Mouse (Mus musculus): ENCODE results near the gene Mettl9. TPM values are rescaled to one million over a fixed set of nuclear protein-coding genes. Genes with fewer than 3 reads are reported as not detected.

Mettl9 gene
- polyA plus RNA-seq, 1 experiment from 2014 or later = 136 TPM

GRCm38 (mm10) chr7:121045671-121046453 lies 11.6 kb downstream of the Mettl9 start:
- 0 out of 2 replicates have a peak, but pooled peaks cover 10% of the 10 kb centered on the region for H3K4me1 ChIP-seq
- no peak overlapping the region for H3K9ac ChIP-seq
- no peaks in the 10 kb centered on the region for H3K9me3 ChIP-seq (replicated peaks)
- no peak for ATAC-seq (ENCODE audit: insufficient number of reproducible peaks, low FRiP score, low TSS enrichment, low read depth)
- H3K27ac ChIP-seq (replicated peaks) = no peak overlapping the region
- WGBS = 88% methylated on average over 6 of the region's 6 CpGs
- no peak overlapping the region for H3K4me3 ChIP-seq (replicated peaks)
- H3K36me3 ChIP-seq = peaks cover 13% of the 10 kb centered on the region
- no peak overlapping the region for H3K4me2 ChIP-seq (replicated peaks)
- no peaks in the 10 kb centered on the region for H3K27me3 ChIP-seq

- Histone ChIP-seq H3K9me3 (replicated peaks) (no peaks in the 10 kb centered on the region), H3K36me3 (peaks cover 22% of the 10 kb centered on the region), H3K27me3 (no peaks in the 10 kb centered on the region), H3K9ac (no peak overlapping the region), H3K4me3 (replicated peaks) (no peak overlapping the region), H3K4me1 (0 out of 2 replicates have a peak, but pooled peaks cover 4% of the 10 kb centered on the region), H3K4me2 (replicated peaks) (no peak overlapping the region), H3K27ac (replicated peaks) (no peak overlapping the region)
- WGBS = 81% methylated on average over 2 of the region's 2 CpGs
- ATAC-seq (ENCODE audit: insufficient number of reproducible peaks, low FRiP score, low TSS enrichment, low read depth) = no peak
These were observed 13.4 kb downstream of the Mettl9 start for GRCm38 (mm10) chr7:121047624-121048023.

GRCm38 (mm10) chr7:121053071-121053470 lies 18.8 kb downstream of the Mettl9 start:
- H3K9ac ChIP-seq = no peak overlapping the region
- H3K4me3 ChIP-seq (replicated peaks) = no peak overlapping the region
- H3K27me3 ChIP-seq = no peaks in the 10 kb centered on the region
- peaks cover 55% of the 10 kb centered on the region for H3K36me3 ChIP-seq
- H3K4me1 ChIP-seq = no peaks in the 10 kb centered on the region
- H3K27ac ChIP-seq (replicated peaks) = no peak overlapping the region
- no peak for ATAC-seq (ENCODE audit: insufficient number of reproducible peaks, low FRiP score, low TSS enrichment, low read depth)
- 83% methylated on average over 4 of the region's 4 CpGs for WGBS
- H3K4me2 ChIP-seq (replicated peaks) = no peak overlapping the region
- no peaks in the 10 kb centered on the region for H3K9me3 ChIP-seq (replicated peaks)

DNA sequence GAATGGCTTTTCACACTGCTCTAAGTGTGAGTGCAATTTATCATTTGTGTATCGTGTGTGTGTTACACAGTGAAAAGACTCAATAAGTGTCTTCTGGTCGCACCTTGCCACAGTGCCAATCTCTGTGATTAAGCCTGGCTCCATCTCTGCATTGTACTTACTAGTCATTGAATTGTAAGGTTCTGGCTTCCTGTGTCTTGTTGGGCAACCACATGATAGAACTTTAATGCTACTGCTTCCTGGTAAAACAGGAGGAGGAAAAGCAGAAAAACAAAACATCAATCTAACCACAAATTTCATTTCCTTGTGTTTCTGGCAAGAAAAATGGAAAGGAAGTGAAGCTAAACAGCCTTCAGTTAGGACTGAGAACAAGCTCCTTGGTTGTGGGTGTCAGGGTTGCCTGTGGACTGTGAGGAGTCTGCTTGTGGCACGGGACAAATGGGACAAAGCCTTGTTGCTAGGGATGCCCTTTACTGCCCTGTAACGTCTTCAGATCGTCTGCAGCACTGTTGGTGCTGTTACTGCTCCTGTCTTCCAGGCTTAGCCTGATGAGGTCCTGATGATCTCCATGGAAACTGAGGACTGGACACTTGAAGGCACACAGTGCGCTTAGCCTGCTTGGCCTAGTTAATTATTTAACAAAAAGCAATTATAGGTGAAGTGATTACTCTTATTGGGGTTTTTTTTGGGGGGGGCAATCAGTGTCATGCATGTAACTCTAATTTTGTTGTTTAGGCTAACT lies 25.4 kb downstream of the Mettl9 start:
- H3K36me3 ChIP-seq = peaks cover 45% of the 10 kb centered on the region
- H3K27ac ChIP-seq (replicated peaks) = no peak overlapping the region
- no peak overlapping the region for H3K4me2 ChIP-seq (replicated peaks)
- H3K9me3 ChIP-seq (replicated peaks) = no peaks in the 10 kb centered on the region
- WGBS = 78% methylated on average over 6 of the region's 6 CpGs
- H3K9ac ChIP-seq = no peak overlapping the region
- H3K27me3 ChIP-seq = no peaks in the 10 kb centered on the region
- H3K4me3 ChIP-seq (replicated peaks) = no peak overlapping the region
- H3K4me1 ChIP-seq = no peaks in the 10 kb centered on the region
- ATAC-seq (ENCODE audit: insufficient number of reproducible peaks, low FRiP score, low TSS enrichment, low read depth) = no peak

DNA sequence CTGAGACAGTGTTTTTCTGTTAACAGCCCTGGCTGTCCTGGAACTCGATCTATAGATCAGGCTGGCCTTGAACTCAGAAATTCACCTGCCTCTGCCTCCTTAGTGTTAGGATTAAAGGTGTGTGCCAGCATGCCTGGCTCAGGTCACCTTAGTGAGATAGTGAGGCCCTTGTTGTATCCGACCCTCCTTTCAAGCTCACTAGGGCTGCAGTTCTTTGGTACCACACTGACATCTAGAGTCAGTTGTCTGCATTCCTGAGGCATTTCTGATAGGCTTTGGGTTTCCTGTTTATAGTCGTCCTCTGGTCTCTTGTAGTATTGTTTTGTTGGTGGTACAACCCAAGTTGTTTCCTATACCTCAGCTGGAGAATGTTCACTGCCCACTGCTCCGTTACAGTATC lies 30.1 kb downstream of the Mettl9 start:
- Histone ChIP-seq H3K4me3 (replicated peaks) (no peak overlapping the region), H3K9me3 (replicated peaks) (no peaks in the 10 kb centered on the region), H3K4me2 (replicated peaks) (no peak overlapping the region), H3K9ac (no peak overlapping the region), H3K36me3 (peaks cover 31% of the 10 kb centered on the region), H3K27ac (replicated peaks) (no peak overlapping the region), H3K27me3 (no peaks in the 10 kb centered on the region), H3K4me1 (no peaks in the 10 kb centered on the region)
- no peak for ATAC-seq (ENCODE audit: insufficient number of reproducible peaks, low FRiP score, low TSS enrichment, low read depth)
- WGBS = 59% methylated on average over 4 of the region's 4 CpGs

- H3K9me3 ChIP-seq (replicated peaks) = no peaks in the 10 kb centered on the region
- H3K27ac ChIP-seq (replicated peaks) = no peak overlapping the region
- no peaks in the 10 kb centered on the region for H3K27me3 ChIP-seq
- no peaks in the 10 kb centered on the region for H3K4me1 ChIP-seq
- H3K4me3 ChIP-seq (replicated peaks) = no peak overlapping the region
- no peak overlapping the region for H3K9ac ChIP-seq
- 72% methylated on average over 4 of the region's 4 CpGs for WGBS
- H3K4me2 ChIP-seq (replicated peaks) = no peak overlapping the region
- no peak for ATAC-seq (ENCODE audit: insufficient number of reproducible peaks, low FRiP score, low TSS enrichment, low read depth)
- peaks cover 46% of the 10 kb centered on the region for H3K36me3 ChIP-seq
These were observed 37.0 kb downstream of the Mettl9 start for GRCm38 (mm10) chr7:121071276-121071675.

- H3K4me2 ChIP-seq (replicated peaks) = no peak overlapping the region
- no peaks in the 10 kb centered on the region for H3K9me3 ChIP-seq (replicated peaks)
- no peaks in the 10 kb centered on the region for H3K4me1 ChIP-seq
- WGBS = 74% methylated on average over 5 of the region's 5 CpGs
- no peak for ATAC-seq (ENCODE audit: insufficient number of reproducible peaks, low FRiP score, low TSS enrichment, low read depth)
- H3K27ac ChIP-seq (replicated peaks) = no peak overlapping the region
- no peak overlapping the region for H3K4me3 ChIP-seq (replicated peaks)
- no peak overlapping the region for H3K9ac ChIP-seq
- peaks cover 53% of the 10 kb centered on the region for H3K36me3 ChIP-seq
- no peaks in the 10 kb centered on the region for H3K27me3 ChIP-seq
These were observed 38.3 kb downstream of the Mettl9 start for GRCm38 (mm10) chr7:121072506-121072905.

DNA sequence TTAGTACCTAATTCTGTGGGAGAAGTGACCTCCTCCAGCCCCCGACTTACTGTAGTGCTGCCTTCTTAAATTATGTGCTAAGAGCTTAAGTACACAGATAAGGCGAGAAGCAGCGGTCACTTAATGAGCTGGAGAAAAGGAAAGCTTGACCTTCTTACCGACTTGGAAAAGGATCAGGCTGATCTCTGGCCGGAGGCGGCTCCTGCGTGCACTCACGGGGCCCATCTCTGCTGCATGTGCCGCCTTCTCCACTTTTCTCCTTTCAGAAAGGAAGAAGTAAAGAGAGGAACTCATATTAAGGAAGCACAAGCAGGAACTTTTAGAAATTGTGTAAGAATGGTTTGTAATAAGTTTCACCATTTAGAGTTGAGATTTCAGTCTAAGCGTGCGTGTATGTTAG lies 40.0 kb downstream of the Mettl9 start, which contains the start of gene Igsf6:
Gene Igsf6 (minus strand): TSS at position 292 of the 400 bp plus-strand sequence.
- Histone ChIP-seq H3K4me1 (no peaks in the 10 kb centered on the region), H3K9me3 (replicated peaks) (no peaks in the 10 kb centered on the region), H3K36me3 (peaks cover 58% of the 10 kb centered on the region), H3K27me3 (no peaks in the 10 kb centered on the region), H3K27ac (replicated peaks) (no peak within 1 kb of the TSS), H3K4me3 (replicated peaks) (no peak within 1 kb of the TSS), H3K4me2 (replicated peaks) (no peak within 1 kb of the TSS), H3K9ac (no peak within 1 kb of the TSS)
- 80% methylated on average over 11 of the region's 11 CpGs for WGBS
- ATAC-seq (ENCODE audit: insufficient number of reproducible peaks, low FRiP score, low TSS enrichment, low read depth) = no peak

- Histone ChIP-seq H3K4me3 (replicated peaks) (no peak overlapping the region), H3K9me3 (replicated peaks) (no peaks in the 10 kb centered on the region), H3K9ac (no peak overlapping the region), H3K27me3 (no peaks in the 10 kb centered on the region), H3K4me2 (replicated peaks) (no peak overlapping the region), H3K4me1 (no peaks in the 10 kb centered on the region), H3K36me3 (peaks cover 57% of the 10 kb centered on the region), H3K27ac (replicated peaks) (no peak overlapping the region)
- 78% methylated on average over 6 of the region's 6 CpGs for WGBS
- no peak for ATAC-seq (ENCODE audit: insufficient number of reproducible peaks, low FRiP score, low TSS enrichment, low read depth)
These were observed 40.7 kb downstream of the Mettl9 start for GRCm38 (mm10) chr7:121074801-121075400.

DNA sequence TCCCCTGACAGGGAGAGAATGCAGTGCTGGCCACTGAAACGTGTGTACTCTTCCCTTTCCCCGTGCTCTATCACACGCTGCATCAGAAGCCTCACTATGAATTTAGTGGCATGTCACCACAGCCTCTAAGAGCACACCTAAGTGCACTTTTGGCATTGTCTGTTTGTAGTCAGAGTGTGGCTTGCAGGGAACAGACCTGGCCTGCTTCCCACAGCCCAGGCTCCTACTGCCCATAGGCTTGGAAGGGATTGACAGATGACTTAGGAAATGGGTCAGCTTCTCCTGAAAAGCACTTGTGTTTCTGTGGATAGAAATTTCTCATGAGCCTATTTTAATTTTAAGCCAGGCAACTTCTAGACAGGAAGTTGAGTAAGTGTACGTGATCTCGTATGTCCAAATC lies 41.2 kb downstream of the Mettl9 start:
- Histone ChIP-seq H3K27me3 (no peaks in the 10 kb centered on the region), H3K36me3 (peaks cover 52% of the 10 kb centered on the region), H3K9ac (no peak overlapping the region), H3K9me3 (replicated peaks) (no peaks in the 10 kb centered on the region), H3K4me1 (no peaks in the 10 kb centered on the region), H3K4me2 (replicated peaks) (no peak overlapping the region), H3K27ac (replicated peaks) (no peak overlapping the region), H3K4me3 (replicated peaks) (no peak overlapping the region)
- WGBS = 83% methylated on average over 5 of the region's 5 CpGs
- no peak for ATAC-seq (ENCODE audit: insufficient number of reproducible peaks, low FRiP score, low TSS enrichment, low read depth)

DNA sequence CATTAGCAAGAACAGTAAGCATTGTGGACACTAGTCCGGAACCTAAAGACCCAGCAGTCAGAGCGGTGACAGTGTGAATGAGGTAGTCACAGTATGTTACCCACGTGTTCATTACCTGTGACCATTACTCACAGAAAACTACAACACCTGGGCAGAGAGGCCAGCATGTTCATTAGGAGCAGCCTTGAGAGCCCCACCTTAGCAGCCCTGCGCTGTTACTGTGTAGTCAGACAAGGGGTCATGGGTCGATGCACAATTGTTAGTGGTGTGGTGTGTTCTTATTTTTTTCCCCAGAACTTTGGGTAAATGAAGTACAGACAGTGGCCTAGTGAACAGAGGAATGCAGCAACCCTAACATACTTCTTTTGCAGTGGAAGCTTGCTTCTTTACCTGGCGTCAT lies 43.1 kb downstream of the Mettl9 start:
- no peak overlapping the region for H3K9ac ChIP-seq
- no peak overlapping the region for H3K4me2 ChIP-seq (replicated peaks)
- peaks cover 35% of the 10 kb centered on the region for H3K36me3 ChIP-seq
- no peak for ATAC-seq (ENCODE audit: insufficient number of reproducible peaks, low FRiP score, low TSS enrichment, low read depth)
- 83% methylated on average over 6 of the region's 6 CpGs for WGBS
- H3K27me3 ChIP-seq = no peaks in the 10 kb centered on the region
- no peak overlapping the region for H3K4me3 ChIP-seq (replicated peaks)
- no peaks in the 10 kb centered on the region for H3K4me1 ChIP-seq
- H3K27ac ChIP-seq (replicated peaks) = no peak overlapping the region
- no peaks in the 10 kb centered on the region for H3K9me3 ChIP-seq (replicated peaks)
